Mouse (Mus musculus): ENCODE measurements around the gene Ankrd44.

Gene Ankrd44

GRCm38 (mm10) chr1:54759841-54760240 lies 166.3 kb downstream of the Ankrd44 start:
- no peak for DNase-seq (ENCODE audit: low spot score)

GRCm38 (mm10) chr1:54757291-54757690 lies 168.9 kb downstream of the Ankrd44 start:
- no peak for DNase-seq (ENCODE audit: low spot score)

GRCm38 (mm10) chr1:54755690-54756365 lies 170.4 kb downstream of the Ankrd44 start:
- DNase-seq (ENCODE audit: low spot score), result no peak

GRCm38 (mm10) chr1:54749961-54750360 lies 176.2 kb downstream of the Ankrd44 start:
- DNase-seq (ENCODE audit: low spot score), result no peak

GRCm38 (mm10) chr1:54749516-54749915 lies 176.7 kb downstream of the Ankrd44 start:
- no peak for DNase-seq (ENCODE audit: low spot score)

- DNase-seq (ENCODE audit: low spot score), result peak; percentile 26
Observed at GRCm38 (mm10) chr1:54747785-54748420, 178.3 kb downstream of the Ankrd44 start.

GRCm38 (mm10) chr1:54745666-54746065 lies 180.5 kb downstream of the Ankrd44 start:
- DNase-seq (ENCODE audit: low spot score), result no peak

- DNase-seq (ENCODE audit: low spot score), result no peak
Observed at GRCm38 (mm10) chr1:54744171-54744570, 182.0 kb downstream of the Ankrd44 start.

- DNase-seq (ENCODE audit: low spot score), result no peak
Observed at GRCm38 (mm10) chr1:54743072-54743471, 183.1 kb downstream of the Ankrd44 start.

GRCm38 (mm10) chr1:54740936-54741335 lies 185.3 kb downstream of the Ankrd44 start:
- DNase-seq (ENCODE audit: low spot score), result peak; percentile 48

- peak; percentile 24 for DNase-seq (ENCODE audit: low spot score)
Observed at GRCm38 (mm10) chr1:54737472-54737871, 188.7 kb downstream of the Ankrd44 start.

GRCm38 (mm10) chr1:54734917-54735664 lies 191.1 kb downstream of the Ankrd44 start:
- no peak for DNase-seq (ENCODE audit: low spot score)

GRCm38 (mm10) chr1:54729316-54729715 lies 196.9 kb downstream of the Ankrd44 start:
- no peak for DNase-seq (ENCODE audit: low spot score)

GRCm38 (mm10) chr1:54726555-54726954 lies 199.6 kb downstream of the Ankrd44 start:
- no peak for DNase-seq (ENCODE audit: low spot score)

GRCm38 (mm10) chr1:54716921-54717320 lies 209.3 kb downstream of the Ankrd44 start:
- DNase-seq (ENCODE audit: low spot score), result no peak

GRCm38 (mm10) chr1:54715061-54715760 lies 211.0 kb downstream of the Ankrd44 start:
- DNase-seq (ENCODE audit: low spot score), result peak; percentile 14

- DNase-seq (ENCODE audit: low spot score), result peak; percentile 43
Observed at GRCm38 (mm10) chr1:54713231-54714173, 212.7 kb downstream of the Ankrd44 start.

- DNase-seq (ENCODE audit: low spot score), result no peak
Observed at GRCm38 (mm10) chr1:54711568-54711967, 214.6 kb downstream of the Ankrd44 start.

- peak; percentile 15 for DNase-seq (ENCODE audit: low spot score)
Observed at GRCm38 (mm10) chr1:54710550-54710949, 215.6 kb downstream of the Ankrd44 start.

- DNase-seq (ENCODE audit: low spot score), result no peak
Observed at GRCm38 (mm10) chr1:54707888-54708565, 218.2 kb downstream of the Ankrd44 start.
